Mouse (Mus musculus): Measurements from ENCODE around the gene Ppfia1.

GRCm38 (mm10) chr7:144541351-144541750 is 12.2 kb downstream of the Ppfia1 start:
- TF ChIP-seq CTCF (IDR thresholded peaks at IDR 0.05; ENCODE audit: control insufficient read depth, insufficient read depth, insufficient replicate concordance, low read depth, low read length) (no peak), POLR2A (IDR thresholded peaks at IDR 0.05; ENCODE audit: control insufficient read depth, low read depth, low read length) (no peak)
